Comparison of ENCODE assay signal across 10 mouse cellular contexts in genomic region chr6:31592579-31593238, GRCm38 (mm10). TPM values are rescaled to one million over a fixed set of nuclear protein-coding genes. Genes with fewer than 3 reads are reported as not detected.
DNase-seq lines count a peak whose midpoint lies in the region; ATAC-seq and TF ChIP-seq lines count a peak whose summit lies in the region.
"Had no signal": no experiment of that assay in that cellular context is flagged by ENCODE, and none has a peak within 500 bp of the region (broad histone marks: within the 10 kb centered on the region; RNA-seq: fewer than 3 reads in every experiment).

No protein-coding gene starts in this region.

- no peaks in the 10 kb centered on the region for H3K27me3 ChIP-seq in intestine, embryonic 15.5 days (replicated peaks)
- H3K27me3 ChIP-seq in intestine, postnatal 0 days (replicated peaks; ENCODE audit: control insufficient read depth, insufficient read depth, low read length) = no peaks in the 10 kb centered on the region
- H3K27me3 ChIP-seq in heart, embryonic 11.5 days (ENCODE audit: control insufficient read depth, insufficient read depth, low read length) = no peaks in the 10 kb centered on the region
- H3K27me3 ChIP-seq in stomach, embryonic 14.5 days (ENCODE audit: control insufficient read depth, insufficient read depth, low read length) = no peaks in the 10 kb centered on the region
- H3K27me3 ChIP-seq in hindbrain, embryonic 14.5 days (ENCODE audit: control insufficient read depth, insufficient read depth, low read length) = no peaks in the 10 kb centered on the region
- H3K27me3 ChIP-seq: forebrain, embryonic 12.5 days had no signal

- H3K4me2 ChIP-seq in intestine, embryonic 15.5 days (replicated peaks) = no peak overlapping the region
- no peak overlapping the region for H3K4me2 ChIP-seq in intestine, postnatal 0 days (replicated peaks; ENCODE audit: low read depth)
- H3K4me2 ChIP-seq in heart, embryonic 11.5 days = no peak overlapping the region
- no peak overlapping the region for H3K4me2 ChIP-seq in stomach, embryonic 14.5 days (replicated peaks; ENCODE audit: low read depth, low read length)
- H3K4me2 ChIP-seq in hindbrain, embryonic 14.5 days (replicated peaks) = no peak overlapping the region
- H3K4me2 ChIP-seq: forebrain, embryonic 12.5 days had no signal

- H3K4me1 ChIP-seq in intestine, embryonic 15.5 days (replicated peaks) = peaks cover 20% of the 10 kb centered on the region
- peaks cover 6% of the 10 kb centered on the region for H3K4me1 ChIP-seq in intestine, postnatal 0 days (replicated peaks; ENCODE audit: control insufficient read depth, insufficient read depth, low read length)
- H3K4me1 ChIP-seq in heart, embryonic 11.5 days (ENCODE audit: control insufficient read depth, insufficient read depth, low read length) = peaks cover 36% of the 10 kb centered on the region
- peaks cover 18% of the 10 kb centered on the region for H3K4me1 ChIP-seq in stomach, embryonic 14.5 days (ENCODE audit: control insufficient read depth, insufficient read depth, low read length)
- H3K4me1 ChIP-seq in hindbrain, embryonic 14.5 days (replicated peaks; ENCODE audit: control insufficient read depth, insufficient read depth, low read length) = peaks cover 17% of the 10 kb centered on the region

- H3K27ac ChIP-seq in intestine, embryonic 15.5 days = peak overlapping the region; percentile 48
- H3K27ac ChIP-seq in intestine, postnatal 0 days (ENCODE audit: low read depth, low read length) = no peak overlapping the region
- H3K27ac ChIP-seq in heart, embryonic 11.5 days (ENCODE audit: low read depth, low read length) = peak overlapping the region; percentile 50
- H3K27ac ChIP-seq in stomach, embryonic 14.5 days (ENCODE audit: low read length) = 0 out of 2 replicates have a peak overlapping the region, but pooled peaks have one; percentile 41
- no peak overlapping the region for H3K27ac ChIP-seq in hindbrain, embryonic 14.5 days
- H3K27ac ChIP-seq: forebrain, embryonic 12.5 days; left cerebral cortex, adult 2 months had no signal

- ATAC-seq in intestine, embryonic 15.5 days = no peak
- ATAC-seq in intestine, postnatal 0 days = no peak
- no peak for ATAC-seq in heart, embryonic 11.5 days (replicated peaks; ENCODE audit: insufficient number of reproducible peaks, low FRiP score, low TSS enrichment)
- no peak for ATAC-seq in stomach, embryonic 14.5 days (ENCODE audit: insufficient number of reproducible peaks, insufficient read depth, low FRiP score, low read depth)
- no peak for ATAC-seq in hindbrain, embryonic 14.5 days (ENCODE audit: low FRiP score)

- H3K4me3 ChIP-seq in intestine, embryonic 15.5 days (replicated peaks) = no peak overlapping the region
- no peak overlapping the region for H3K4me3 ChIP-seq in intestine, postnatal 0 days (ENCODE audit: low read depth, low read length)
- no peak overlapping the region for H3K4me3 ChIP-seq in heart, embryonic 11.5 days (ENCODE audit: low read depth, low read length)
- no peak overlapping the region for H3K4me3 ChIP-seq in stomach, embryonic 14.5 days (ENCODE audit: low read depth, low read length)
- H3K4me3 ChIP-seq in hindbrain, embryonic 14.5 days (replicated peaks; ENCODE audit: low read length) = no peak overlapping the region
- H3K4me3 ChIP-seq: forebrain, embryonic 12.5 days; left cerebral cortex, adult 2 months had no signal

- H3K9me3 ChIP-seq in intestine, embryonic 15.5 days = no peaks in the 10 kb centered on the region
- H3K9me3 ChIP-seq in intestine, postnatal 0 days (ENCODE audit: control insufficient read depth) = no peaks in the 10 kb centered on the region
- H3K9me3 ChIP-seq in heart, embryonic 11.5 days (replicated peaks; ENCODE audit: control insufficient read depth, low read length) = no peaks in the 10 kb centered on the region
- no peaks in the 10 kb centered on the region for H3K9me3 ChIP-seq in stomach, embryonic 14.5 days (ENCODE audit: control insufficient read depth, low read depth, low read length)
- no peaks in the 10 kb centered on the region for H3K9me3 ChIP-seq in hindbrain, embryonic 14.5 days (ENCODE audit: control insufficient read depth, low read length)
- H3K9me3 ChIP-seq: forebrain, embryonic 12.5 days had no signal

- 42% methylated on average over 1 of the region's 1 CpGs for WGBS in intestine, embryonic 15.5 days
- WGBS in intestine, postnatal 0 days = 80% methylated on average over 1 of the region's 1 CpGs
- WGBS in heart, embryonic 11.5 days (ENCODE audit: insufficient replicate concordance) = 82% methylated on average over 1 of the region's 1 CpGs
- 50% methylated on average over 1 of the region's 1 CpGs for WGBS in stomach, embryonic 14.5 days
- WGBS in hindbrain, embryonic 14.5 days = 70% methylated on average over 1 of the region's 1 CpGs

- no peak overlapping the region for H3K9ac ChIP-seq in intestine, embryonic 15.5 days
- no peak overlapping the region for H3K9ac ChIP-seq in intestine, postnatal 0 days (ENCODE audit: low read depth, low read length)
- H3K9ac ChIP-seq in heart, embryonic 11.5 days (ENCODE audit: low read depth, low read length) = no peak overlapping the region
- no peak overlapping the region for H3K9ac ChIP-seq in stomach, embryonic 14.5 days (replicated peaks; ENCODE audit: low read depth, low read length)
- H3K9ac ChIP-seq in hindbrain, embryonic 14.5 days = no peak overlapping the region
- H3K9ac ChIP-seq: forebrain, embryonic 12.5 days had no signal

- no peak for TF ChIP-seq CTCF in intestine, postnatal 0 days (IDR thresholded peaks at IDR 0.05; ENCODE audit: low read depth)

- no peaks in the 10 kb centered on the region for H3K36me3 ChIP-seq in intestine, embryonic 15.5 days
- H3K36me3 ChIP-seq in intestine, postnatal 0 days (ENCODE audit: control insufficient read depth, insufficient read depth) = no peaks in the 10 kb centered on the region
- no peaks in the 10 kb centered on the region for H3K36me3 ChIP-seq in heart, embryonic 11.5 days (ENCODE audit: control insufficient read depth, insufficient read depth, low read length)
- H3K36me3 ChIP-seq in stomach, embryonic 14.5 days (ENCODE audit: control insufficient read depth, insufficient read depth, low read length) = no peaks in the 10 kb centered on the region
- H3K36me3 ChIP-seq in hindbrain, embryonic 14.5 days (replicated peaks; ENCODE audit: control insufficient read depth, insufficient read depth) = no peaks in the 10 kb centered on the region
- H3K36me3 ChIP-seq: forebrain, embryonic 12.5 days had no signal

- DNase-seq in kidney, postnatal 36 days = peak; percentile 61 to 80
- DNase-seq in layer of hippocampus, adult 11-12 months (ENCODE audit: low spot score) = no peak
- DNase-seq in neural tube, embryonic 10.5 days (ENCODE audit: extremely low spot score, low spot score) = no peak
- no peak for DNase-seq in hindbrain, embryonic 14.5 days (ENCODE audit: low spot score)

RNA-seq across cellular contexts. Expression of gene Podxl, which starts 28.9 kb away (rescaled TPM):
- 45.0 and 45.3 TPM in 2 replicates for polyA plus RNA-seq in intestine, embryonic 15.5 days (2015; fragmentation: Nextera tagmentation; extraction: Ambion mirVana)
- 27.9 and 29.0 TPM in 2 replicates for polyA plus RNA-seq in intestine, postnatal 0 days (2015; fragmentation: Nextera tagmentation; extraction: Ambion mirVana)
- polyA plus RNA-seq in heart, embryonic 11.5 days (2014; fragmentation: Nextera tagmentation; extraction: Ambion mirVana) = 22.7 and 26.0 TPM in 2 replicates
- 20.8 and 23.6 TPM in 2 replicates for polyA plus RNA-seq in stomach, embryonic 14.5 days (2014; fragmentation: Nextera tagmentation; extraction: Ambion mirVana)
- polyA plus RNA-seq in hindbrain, embryonic 14.5 days (2014; fragmentation: Nextera tagmentation; extraction: Ambion mirVana) = 8.7 and 9.8 TPM in 2 replicates

Comparison
In these comparisons a context has a peak if more than half of its experiments do, and no peak if none do; other contexts are left out.
1. H3K27ac ChIP-seq: peak in intestine, embryonic 15.5 days (single experiment), heart, embryonic 11.5 days (single experiment) and stomach, embryonic 14.5 days (single experiment); none in intestine, postnatal 0 days (single experiment) and hindbrain, embryonic 14.5 days (single experiment).
2. DNase-seq: peak in kidney, postnatal 36 days (2 of 2); none in layer of hippocampus, adult 11-12 months (single experiment), neural tube, embryonic 10.5 days (single experiment) and hindbrain, embryonic 14.5 days (single experiment).